Mouse (Mus musculus) limb, embryonic 15.5 days (tissue): Measurements from ENCODE around the gene Pvalb. TPM values are rescaled to one million over a fixed set of nuclear protein-coding genes. Genes with fewer than 3 reads are reported as not detected.

Experiments used
- ATAC-seq: fragments of 200-750 bp; cut with Nextera tagmentation; 2 replicates; pipeline ENCODE4 v1.8.0; 2017; ENCODE audit warnings: low read depth, moderate TSS enrichment; ENCODE audit not compliant: insufficient number of reproducible peaks, low FRiP score, low TSS enrichment
- H3K27ac ChIP-seq: fragments of 300-500 bp; sonication (generic); 2 replicates; pipeline ENCODE4 v1.5.1; 2015; ENCODE audit warnings: moderate library complexity, mild to moderate bottlenecking, inconsistent platforms
- H3K27me3 ChIP-seq: fragments of 300-500 bp; sonication (generic); 2 replicates; pipeline ENCODE4 v1.6.1; 2015; ENCODE audit warnings: inconsistent platforms
- H3K36me3 ChIP-seq: fragments of 300-500 bp; sonication (generic); 2 replicates; pipeline ENCODE4 v1.6.1; 2015; ENCODE audit warnings: inconsistent platforms
- H3K4me1 ChIP-seq: fragments of 300-500 bp; sonication (generic); 2 replicates; pipeline ENCODE4 v1.6.1; 2015; ENCODE audit warnings: inconsistent platforms
- H3K4me2 ChIP-seq: fragments of 300-500 bp; sonication (generic); 2 replicates; pipeline ENCODE4 v1.6.1; 2015; ENCODE audit warnings: mild to moderate bottlenecking, inconsistent platforms
- H3K4me3 ChIP-seq: fragments of 300-500 bp; sonication (generic); 2 replicates; pipeline ENCODE4 v1.5.1; 2015; ENCODE audit warnings: mild to moderate bottlenecking, inconsistent platforms
- H3K9ac ChIP-seq: fragments of 300-500 bp; sonication (generic); 2 replicates; pipeline ENCODE4 v1.6.1; 2015; ENCODE audit warnings: inconsistent platforms
- H3K9me3 ChIP-seq: fragments of 300-500 bp; sonication (generic); 2 replicates; pipeline ENCODE4 v1.6.1; 2016; ENCODE audit warnings: inconsistent platforms
- WGBS: fragments of 180-500 bp; shearing (Covaris S2); methylation state at CpG from one replicate; pipeline ENCODE4 v1.1.7; 2015; 5-methylcytosine and 5-hydroxymethylcytosine counted together
- polyA plus RNA-seq: library from polyadenylated mRNA; unstranded; fragments of >200 nt; fragmentation: Nextera tagmentation; extraction: Ambion mirVana; gene quantifications from 2 replicates; pipeline ENCODE4 v1.2.1, GENCODE M21; 2015

Pvalb gene
- 0.15 and 0.48 TPM in 2 replicates for polyA plus RNA-seq

GRCm38 (mm10) chr15:78206312-78206711 lies at the start of gene Pvalb:
Gene Pvalb, minus strand, starts transcription at chr15:78206400.
- Histone ChIP-seq H3K4me1 (peaks cover 8% of the 10 kb centered on the region), H3K4me3 (no peak within 1 kb of the TSS), H3K27ac (no peak within 1 kb of the TSS), H3K27me3 (peaks cover 47% of the 10 kb centered on the region), H3K4me2 (no peak within 1 kb of the TSS), H3K9ac (no peak within 1 kb of the TSS), H3K9me3 (no peaks in the 10 kb centered on the region), H3K36me3 (no peaks in the 10 kb centered on the region)
- no peak for ATAC-seq
- 91% methylated on average over 7 of the region's 7 CpGs for WGBS

GRCm38 (mm10) chr15:78254751-78255150 lies 48.6 kb upstream of the Pvalb start:
- H3K27ac ChIP-seq, result no peak overlapping the region
- no peak overlapping the region for H3K9ac ChIP-seq
- H3K36me3 ChIP-seq, result no peaks in the 10 kb centered on the region
- peaks cover 26% of the 10 kb centered on the region for H3K27me3 ChIP-seq
- no peak for ATAC-seq
- H3K4me1 ChIP-seq, result no peaks in the 10 kb centered on the region
- H3K4me2 ChIP-seq, result no peak overlapping the region
- WGBS, result 31% methylated on average over 20 of the region's 20 CpGs
- H3K9me3 ChIP-seq, result no peaks in the 10 kb centered on the region
- H3K4me3 ChIP-seq, result no peak overlapping the region

GRCm38 (mm10) chr15:78248410-78248809 lies 42.2 kb upstream of the Pvalb start:
- 0 out of 2 replicates have a peak, but pooled peaks cover 6% of the 10 kb centered on the region for H3K4me1 ChIP-seq
- no peaks in the 10 kb centered on the region for H3K9me3 ChIP-seq
- H3K4me3 ChIP-seq, result no peak overlapping the region
- 62% methylated on average over 3 of the region's 3 CpGs for WGBS
- no peak for ATAC-seq
- H3K9ac ChIP-seq, result no peak overlapping the region
- no peak overlapping the region for H3K27ac ChIP-seq
- H3K36me3 ChIP-seq, result no peaks in the 10 kb centered on the region
- H3K27me3 ChIP-seq, result peaks cover 4% of the 10 kb centered on the region; the same call in 1 of the 2 replicates
- H3K4me2 ChIP-seq, result no peak overlapping the region

- WGBS, result 58% methylated on average over 2 of the region's 2 CpGs
- no peak overlapping the region for H3K4me2 ChIP-seq
- no peaks in the 10 kb centered on the region for H3K9me3 ChIP-seq
- H3K27me3 ChIP-seq, result no peaks in the 10 kb centered on the region
- H3K36me3 ChIP-seq, result no peaks in the 10 kb centered on the region
- H3K4me3 ChIP-seq, result no peak overlapping the region
- no peak for ATAC-seq
- H3K27ac ChIP-seq, result no peak overlapping the region
- 0 out of 2 replicates have a peak, but pooled peaks cover 6% of the 10 kb centered on the region for H3K4me1 ChIP-seq
- no peak overlapping the region for H3K9ac ChIP-seq
These were observed 41.5 kb upstream of the Pvalb start for GRCm38 (mm10) chr15:78247659-78248058.

GRCm38 (mm10) chr15:78246143-78247116 lies 40.2 kb upstream of the Pvalb start:
- no peaks in the 10 kb centered on the region for H3K9me3 ChIP-seq
- H3K4me2 ChIP-seq, result no peak overlapping the region
- no peaks in the 10 kb centered on the region for H3K27me3 ChIP-seq
- WGBS, result 72% methylated on average over 18 of the region's 18 CpGs
- H3K36me3 ChIP-seq, result no peaks in the 10 kb centered on the region
- 0 out of 2 replicates have a peak, but pooled peaks cover 6% of the 10 kb centered on the region for H3K4me1 ChIP-seq
- no peak overlapping the region for H3K27ac ChIP-seq
- no peak overlapping the region for H3K9ac ChIP-seq
- no peak for ATAC-seq
- H3K4me3 ChIP-seq, result no peak overlapping the region

- no peak within 1 kb of the TSS for H3K9ac ChIP-seq
- no peak within 1 kb of the TSS for H3K27ac ChIP-seq
- H3K27me3 ChIP-seq, result no peaks in the 10 kb centered on the region
- ATAC-seq, result no peak
- H3K9me3 ChIP-seq, result no peaks in the 10 kb centered on the region
- H3K36me3 ChIP-seq, result no peaks in the 10 kb centered on the region
- 68% methylated on average over 7 of the region's 7 CpGs for WGBS
- no peak within 1 kb of the TSS for H3K4me3 ChIP-seq
- 0 out of 2 replicates have a peak, but pooled peaks cover 6% of the 10 kb centered on the region for H3K4me1 ChIP-seq
- no peak within 1 kb of the TSS for H3K4me2 ChIP-seq
These were observed 38.7 kb upstream of the Pvalb start, which contains the start of gene Ncf4 for GRCm38 (mm10) chr15:78244695-78245492. Gene Ncf4, plus strand, starts transcription at chr15:78244801.

- Histone ChIP-seq H3K27ac (no peak overlapping the region), H3K9me3 (no peaks in the 10 kb centered on the region), H3K4me3 (no peak overlapping the region), H3K4me2 (no peak overlapping the region), H3K36me3 (no peaks in the 10 kb centered on the region), H3K27me3 (no peaks in the 10 kb centered on the region), H3K9ac (no peak overlapping the region), H3K4me1 (0 out of 2 replicates have a peak, but pooled peaks cover 6% of the 10 kb centered on the region)
- no peak for ATAC-seq
- 57% methylated on average over 6 of the region's 6 CpGs for WGBS
These were observed 37.6 kb upstream of the Pvalb start for GRCm38 (mm10) chr15:78243774-78244173.

GRCm38 (mm10) chr15:78243061-78243460 lies 36.9 kb upstream of the Pvalb start:
- Histone ChIP-seq H3K9ac (no peak overlapping the region), H3K4me1 (0 out of 2 replicates have a peak, but pooled peaks cover 6% of the 10 kb centered on the region), H3K27me3 (no peaks in the 10 kb centered on the region), H3K4me2 (no peak overlapping the region), H3K27ac (no peak overlapping the region), H3K36me3 (no peaks in the 10 kb centered on the region), H3K4me3 (no peak overlapping the region), H3K9me3 (no peaks in the 10 kb centered on the region)
- 72% methylated on average over 8 of the region's 8 CpGs for WGBS
- ATAC-seq, result no peak

GRCm38 (mm10) chr15:78241335-78241734 lies 35.1 kb upstream of the Pvalb start:
- Histone ChIP-seq H3K4me1 (0 out of 2 replicates have a peak, but pooled peaks cover 6% of the 10 kb centered on the region), H3K4me2 (no peak overlapping the region), H3K27me3 (no peaks in the 10 kb centered on the region), H3K27ac (no peak overlapping the region), H3K4me3 (no peak overlapping the region), H3K36me3 (no peaks in the 10 kb centered on the region), H3K9ac (no peak overlapping the region), H3K9me3 (no peaks in the 10 kb centered on the region)
- 21% methylated on average over 11 of the region's 11 CpGs for WGBS
- no peak for ATAC-seq

GRCm38 (mm10) chr15:78239956-78240617 lies 33.9 kb upstream of the Pvalb start:
- 58% methylated on average over 14 of the region's 14 CpGs for WGBS
- no peak for ATAC-seq
- no peaks in the 10 kb centered on the region for H3K36me3 ChIP-seq
- no peaks in the 10 kb centered on the region for H3K27me3 ChIP-seq
- no peak overlapping the region for H3K27ac ChIP-seq
- no peak overlapping the region for H3K9ac ChIP-seq
- H3K4me2 ChIP-seq, result no peak overlapping the region
- no peak overlapping the region for H3K4me3 ChIP-seq
- H3K4me1 ChIP-seq, result 0 out of 2 replicates have a peak, but pooled peaks cover 6% of the 10 kb centered on the region
- no peaks in the 10 kb centered on the region for H3K9me3 ChIP-seq

GRCm38 (mm10) chr15:78239453-78239852 lies 33.3 kb upstream of the Pvalb start:
- no peak for ATAC-seq
- WGBS, result 24% methylated on average over 10 of the region's 10 CpGs
- no peak overlapping the region for H3K27ac ChIP-seq
- no peak overlapping the region for H3K9ac ChIP-seq
- H3K9me3 ChIP-seq, result no peaks in the 10 kb centered on the region
- H3K4me3 ChIP-seq, result no peak overlapping the region
- H3K4me1 ChIP-seq, result 0 out of 2 replicates have a peak, but pooled peaks cover 6% of the 10 kb centered on the region
- H3K27me3 ChIP-seq, result no peaks in the 10 kb centered on the region
- H3K4me2 ChIP-seq, result no peak overlapping the region
- no peaks in the 10 kb centered on the region for H3K36me3 ChIP-seq
